Mouse (Mus musculus) erythroblast, embryonic 14.5 days (primary cell): ENCODE results near the gene Wfdc21. TPM values are rescaled to one million over a fixed set of nuclear protein-coding genes. Genes with fewer than 3 reads are reported as not detected.
A peak's percentile ranks its signal among the peaks of the same experiment; 100 is the strongest.

Experiments
- H3K27me3 ChIP-seq: 2 replicates; pipeline ENCODE4 v1.6.1; 2012; ENCODE audit warnings: inconsistent platforms; ENCODE audit not compliant: control insufficient read depth
- H3K36me3 ChIP-seq: 2 replicates; pipeline ENCODE4 v1.6.1; 2012; ENCODE audit warnings: mild to moderate bottlenecking, inconsistent platforms; ENCODE audit not compliant: control insufficient read depth
- H3K4me1 ChIP-seq: 2 replicates; pipeline ENCODE4 v1.6.1; 2012; ENCODE audit warnings: inconsistent platforms; ENCODE audit not compliant: control insufficient read depth
- H3K4me3 ChIP-seq: replicated peaks from 2 replicates; pipeline ENCODE3; 2012; ENCODE audit warnings: moderate library complexity, mild to moderate bottlenecking, inconsistent platforms
- H3K9me3 ChIP-seq: 2 replicates; pipeline ENCODE4 v1.6.1; 2012; ENCODE audit warnings: low read length, inconsistent platforms, mixed read lengths; ENCODE audit not compliant: control insufficient read depth
- GATA1 ChIP-seq: IDR thresholded peaks from 2 replicates; pipeline ENCODE4 v1.6.1; 2012; ENCODE audit warnings: low read length, inconsistent platforms, mixed read lengths
- TAL1 ChIP-seq: IDR thresholded peaks from 3 replicates; pipeline ENCODE4 v1.6.1; 2012; ENCODE audit warnings: low read length, inconsistent platforms, mixed read lengths
- polyA plus RNA-seq: library from polyadenylated mRNA; stranded (reverse); fragments of >175 nt; gene quantifications from 2 replicates; pipeline ENCODE4 v1.2.3, GENCODE M21; 2012

The Wfdc21 gene
- polyA plus RNA-seq, 1 experiment: not detected

DNA sequence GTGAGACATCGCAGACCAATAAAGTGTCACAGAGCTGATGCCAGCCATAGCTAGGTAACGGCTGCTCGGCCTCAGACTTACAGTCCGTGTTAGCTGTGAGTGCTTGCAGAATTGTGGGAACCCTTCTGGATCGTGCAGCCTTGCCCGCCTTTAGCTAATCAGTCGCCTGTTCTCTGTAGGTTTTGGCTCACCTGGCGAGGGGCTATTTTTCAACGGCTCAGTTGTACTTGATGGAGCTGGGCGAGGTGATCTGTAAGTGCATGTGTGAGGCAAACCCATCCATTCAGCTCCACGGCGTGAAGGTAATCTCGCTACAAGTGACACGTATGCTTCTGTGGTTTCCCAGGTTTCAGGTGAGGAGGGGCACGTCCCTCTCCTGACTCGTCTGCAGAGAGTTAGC is 27.0 kb downstream of the Wfdc21 start:
- H3K27me3 ChIP-seq: no peaks in the 10 kb centered on the region
- no peaks in the 10 kb centered on the region for H3K9me3 ChIP-seq
- peaks cover 81% of the 10 kb centered on the region for H3K36me3 ChIP-seq
- H3K4me3 ChIP-seq: no peak overlapping the region
- TF ChIP-seq TAL1 (no peak), GATA1 (no peak)
- H3K4me1 ChIP-seq: no peaks in the 10 kb centered on the region

DNA sequence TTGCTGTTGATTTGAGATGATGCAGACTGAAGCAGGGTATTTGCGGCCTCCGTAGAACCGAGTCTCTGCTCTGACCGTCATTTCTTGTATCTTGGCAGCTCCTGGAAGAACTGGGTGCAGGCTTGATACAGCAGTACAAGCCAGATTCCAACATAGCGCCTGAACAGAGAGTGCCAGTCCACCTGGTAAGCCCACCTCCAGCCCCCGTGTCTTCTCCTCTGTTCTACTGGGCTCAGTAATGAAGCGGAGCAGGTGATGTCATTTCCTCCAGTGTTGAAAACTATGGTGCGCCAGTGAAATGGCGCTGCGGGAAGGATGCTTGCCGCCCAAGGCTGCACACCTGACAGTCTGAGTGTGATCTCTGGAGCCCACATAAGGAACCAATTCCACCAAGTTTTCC is 27.6 kb downstream of the Wfdc21 start:
- Histone ChIP-seq H3K4me1 (no peaks in the 10 kb centered on the region), H3K36me3 (peaks cover 81% of the 10 kb centered on the region), H3K4me3 (no peak overlapping the region), H3K27me3 (no peaks in the 10 kb centered on the region), H3K9me3 (no peaks in the 10 kb centered on the region)
- TF ChIP-seq TAL1 (no peak), GATA1 (no peak)

- Histone ChIP-seq H3K4me3 (no peak overlapping the region), H3K36me3 (peaks cover 90% of the 10 kb centered on the region), H3K27me3 (no peaks in the 10 kb centered on the region), H3K9me3 (peaks cover 9% of the 10 kb centered on the region), H3K4me1 (no peaks in the 10 kb centered on the region)
- no peak for TF ChIP-seq TAL1
- no peak for TF ChIP-seq GATA1
Observed at GRCm38 (mm10) chr11:83776798-83777197, 30.1 kb downstream of the Wfdc21 start.

- Histone ChIP-seq H3K27me3 (no peaks in the 10 kb centered on the region; the same call in 1 of the 2 replicates), H3K4me1 (peaks cover 4% of the 10 kb centered on the region), H3K9me3 (peaks cover 9% of the 10 kb centered on the region), H3K4me3 (no peak overlapping the region), H3K36me3 (peaks cover 45% of the 10 kb centered on the region)
- TF ChIP-seq GATA1: no peak
- peak; percentile 28; the same call in 1 of the 3 replicates for TF ChIP-seq TAL1
Observed at GRCm38 (mm10) chr11:83783931-83784600, 37.3 kb downstream of the Wfdc21 start.

DNA sequence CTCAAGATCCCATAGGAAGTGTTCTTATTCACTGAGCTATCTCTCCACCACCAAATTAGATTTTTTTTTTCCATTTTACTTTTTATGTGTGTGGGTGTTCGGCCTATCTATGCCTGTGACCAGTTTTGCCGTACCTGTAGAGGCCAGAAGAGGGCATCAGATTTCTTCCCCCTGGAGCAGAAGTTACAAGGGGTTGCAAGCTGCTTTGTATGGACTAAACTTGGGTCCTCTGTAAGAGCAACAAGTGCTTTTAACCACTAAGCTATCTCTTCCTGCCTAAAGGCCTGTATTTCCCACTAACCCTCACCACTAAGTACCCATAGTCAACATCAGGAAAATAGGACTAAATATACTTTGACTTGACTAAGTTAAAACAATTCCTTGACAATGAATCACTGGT is 37.9 kb downstream of the Wfdc21 start:
- peaks cover 2% of the 10 kb centered on the region; the same call in 1 of the 2 replicates for H3K27me3 ChIP-seq
- no peak overlapping the region for H3K4me3 ChIP-seq
- peaks cover 39% of the 10 kb centered on the region for H3K36me3 ChIP-seq
- H3K9me3 ChIP-seq: peaks cover 9% of the 10 kb centered on the region
- H3K4me1 ChIP-seq: peaks cover 4% of the 10 kb centered on the region
- TF ChIP-seq GATA1: no peak
- no peak for TF ChIP-seq TAL1

- TF ChIP-seq TAL1: no peak
- TF ChIP-seq GATA1: no peak
- peaks cover 2% of the 10 kb centered on the region; the same call in 1 of the 2 replicates for H3K27me3 ChIP-seq
- H3K4me1 ChIP-seq: peaks cover 4% of the 10 kb centered on the region
- H3K4me3 ChIP-seq: no peak overlapping the region
- H3K36me3 ChIP-seq: peaks cover 32% of the 10 kb centered on the region
- peaks cover 6% of the 10 kb centered on the region for H3K9me3 ChIP-seq
Observed at GRCm38 (mm10) chr11:83785366-83785765, 38.6 kb downstream of the Wfdc21 start.

DNA sequence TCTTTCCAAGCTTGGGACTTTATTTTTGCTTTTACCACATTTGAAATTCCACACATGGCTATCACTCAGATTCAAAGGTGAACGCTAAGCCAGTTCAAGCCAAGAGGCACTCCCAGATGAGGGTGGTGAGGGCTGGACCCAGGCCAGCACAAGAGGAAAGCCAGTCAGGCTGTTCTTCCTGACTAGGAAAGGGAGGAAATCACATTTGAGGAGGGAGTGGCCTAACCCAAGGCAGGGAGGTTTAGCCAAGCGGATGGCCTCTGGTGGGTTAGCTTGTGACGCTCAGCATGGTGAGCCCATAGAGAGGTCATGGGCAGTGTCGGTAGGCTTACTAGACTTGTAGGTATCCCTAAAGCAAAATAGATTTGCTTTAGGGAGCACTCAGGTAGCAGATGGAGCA is 40.1 kb downstream of the Wfdc21 start:
- Histone ChIP-seq H3K4me1 (peaks cover 4% of the 10 kb centered on the region), H3K4me3 (no peak overlapping the region), H3K9me3 (no peaks in the 10 kb centered on the region), H3K27me3 (peaks cover 2% of the 10 kb centered on the region; the same call in 1 of the 2 replicates), H3K36me3 (peaks cover 18% of the 10 kb centered on the region)
- no peak for TF ChIP-seq TAL1
- TF ChIP-seq GATA1: no peak

DNA sequence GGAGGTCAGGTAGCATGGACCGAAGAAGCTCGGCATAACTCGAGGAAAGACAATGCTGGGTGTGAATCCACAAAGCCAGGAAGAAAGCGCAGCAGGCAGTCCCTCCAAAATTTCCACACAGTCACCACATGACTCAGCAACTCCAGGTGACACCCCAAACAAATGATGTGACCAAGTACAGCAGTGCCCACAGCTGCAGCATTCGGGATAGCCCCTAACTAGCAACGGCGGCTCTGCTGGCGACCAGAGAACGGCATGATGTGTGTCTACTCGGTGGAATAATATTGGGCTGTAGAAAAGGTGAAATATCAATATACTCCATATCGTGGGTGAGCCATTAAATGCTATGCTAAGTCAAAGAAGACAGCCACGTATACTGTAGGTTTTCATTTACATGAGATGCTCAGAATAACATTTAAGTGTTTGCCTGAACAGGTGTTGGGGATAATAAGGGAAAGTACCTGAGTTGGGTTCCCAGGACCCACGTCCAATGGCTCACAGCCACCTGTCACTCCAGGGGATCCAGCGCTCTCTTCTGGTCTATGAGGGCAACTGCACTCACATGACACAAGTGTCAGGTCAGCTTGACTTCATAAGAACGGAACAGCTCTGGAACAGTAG is 40.8 kb downstream of the Wfdc21 start:
- Histone ChIP-seq H3K4me1 (peaks cover 4% of the 10 kb centered on the region), H3K9me3 (no peaks in the 10 kb centered on the region), H3K27me3 (peaks cover 2% of the 10 kb centered on the region; the same call in 1 of the 2 replicates), H3K4me3 (no peak overlapping the region), H3K36me3 (peaks cover 14% of the 10 kb centered on the region)
- TF ChIP-seq GATA1 (no peak), TAL1 (no peak)

- Histone ChIP-seq H3K27me3 (peaks cover 2% of the 10 kb centered on the region; the same call in 1 of the 2 replicates), H3K4me3 (no peak overlapping the region), H3K9me3 (no peaks in the 10 kb centered on the region), H3K4me1 (peaks cover 4% of the 10 kb centered on the region), H3K36me3 (peaks cover 7% of the 10 kb centered on the region)
- TF ChIP-seq GATA1 (no peak), TAL1 (no peak)
Observed at GRCm38 (mm10) chr11:83788331-83788730, 41.6 kb downstream of the Wfdc21 start.
